Mouse (Mus musculus) mesoderm, embryonic 11.5 days (tissue): Measurements from ENCODE around the gene Adap2.
"Not testable (repeated sequence)": the region's sequence is repeated elsewhere in the genome, so short reads cannot be mapped to it uniquely, and the experiment has no call there.

Source experiments
- DNase-seq: peaks from one replicate; pipeline ENCODE4 v3.0.0-alpha.2; 2012; ENCODE audit warnings: low read depth, low spot score

Gene Adap2

DNA sequence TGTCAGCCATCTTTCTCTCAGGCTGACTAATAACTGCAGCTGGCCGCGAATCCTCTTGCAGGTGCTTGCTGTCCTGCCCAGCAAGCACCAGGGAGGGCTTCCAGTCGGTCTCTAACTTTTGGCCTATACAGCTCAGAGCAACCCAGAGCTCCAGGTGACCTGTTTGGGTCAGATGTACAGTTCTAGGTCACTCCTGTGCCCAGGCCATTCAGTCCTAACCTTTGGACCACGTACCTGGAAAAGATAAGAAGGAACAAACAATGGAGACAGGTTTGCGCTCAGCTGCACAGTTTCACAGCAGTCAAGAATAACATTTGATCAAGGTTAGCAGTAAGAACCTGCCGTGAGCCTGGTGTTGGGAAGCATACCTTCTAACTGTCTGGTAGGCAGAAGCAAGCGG, 5.1 kb downstream of the Adap2 start:
- no peak for DNase-seq

DNA sequence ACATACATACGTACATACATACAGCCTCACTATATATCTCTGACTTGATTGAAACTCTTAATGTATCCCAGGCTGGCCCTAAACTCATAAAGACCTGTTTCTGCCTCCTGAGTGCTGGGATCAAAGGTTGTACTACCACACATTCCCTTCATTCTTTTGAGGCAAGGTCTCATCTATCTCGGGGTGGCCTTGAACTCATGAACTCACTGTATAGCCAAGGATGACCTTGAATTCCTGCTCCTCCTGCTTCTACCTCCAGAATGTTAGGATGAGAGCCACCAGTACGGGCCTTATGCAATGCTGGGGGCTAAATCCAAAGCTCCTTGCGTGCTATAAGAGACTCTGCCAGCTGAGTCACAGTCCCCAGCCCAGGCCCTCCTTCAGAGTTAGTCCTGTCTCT, 7.1 kb downstream of the Adap2 start:
- no peak for DNase-seq

DNA sequence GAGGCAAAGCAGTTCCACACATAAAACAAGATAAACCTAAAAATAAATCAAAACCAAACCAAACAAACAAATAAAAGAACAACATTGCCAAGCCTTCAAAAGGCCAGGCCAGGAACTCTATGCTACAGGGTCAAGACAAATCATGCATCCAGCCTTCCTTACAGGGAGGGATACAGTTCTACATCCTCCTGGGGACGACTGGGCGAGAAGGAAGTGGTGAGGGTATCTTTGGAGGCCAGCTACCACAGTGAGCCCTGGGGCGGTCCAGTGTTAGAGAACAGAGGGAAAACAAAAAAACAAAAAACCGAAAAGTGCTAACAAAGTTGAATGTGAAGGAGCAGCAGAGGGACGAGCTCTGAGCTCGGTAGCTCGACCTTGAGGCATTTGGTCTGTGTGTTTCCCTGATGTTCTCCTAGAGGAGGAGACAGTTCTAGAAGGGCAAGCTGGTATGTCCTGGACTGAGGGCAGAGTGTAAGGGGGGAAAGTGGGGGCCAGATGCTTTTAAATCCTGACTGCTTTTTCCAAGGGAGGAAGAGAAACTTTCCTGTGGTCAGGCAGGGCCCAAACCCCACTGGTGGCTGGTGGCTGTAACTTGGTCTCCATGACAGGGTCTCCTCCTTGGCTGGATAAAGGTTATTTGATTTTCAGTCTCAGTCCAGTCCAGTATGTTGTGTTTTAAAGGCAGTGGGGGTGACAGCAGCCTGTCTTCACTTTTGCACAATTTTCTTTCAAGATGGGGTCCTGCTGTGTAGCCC, 9.6 kb downstream of the Adap2 start:
- no peak for DNase-seq

DNA sequence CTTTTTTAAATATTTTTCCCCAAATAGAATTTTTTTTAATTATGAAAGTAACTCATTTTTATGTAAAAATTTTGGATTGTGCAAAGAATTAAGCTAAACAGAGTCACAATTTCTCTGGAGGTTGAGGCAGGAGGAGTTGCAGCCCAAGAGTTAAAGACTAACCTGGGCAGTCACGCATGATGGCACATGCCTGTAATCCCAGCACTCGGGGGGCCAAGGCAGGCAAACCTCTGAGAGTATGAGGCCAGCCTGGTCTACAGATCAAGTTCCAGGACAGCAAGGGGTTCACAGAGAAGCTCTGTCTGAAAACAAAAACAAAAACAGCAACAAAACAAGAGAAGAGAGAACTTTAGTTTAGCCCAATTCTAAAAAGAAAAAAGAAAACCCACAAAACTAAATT, 10.3 kb downstream of the Adap2 start:
- no peak for DNase-seq

DNA sequence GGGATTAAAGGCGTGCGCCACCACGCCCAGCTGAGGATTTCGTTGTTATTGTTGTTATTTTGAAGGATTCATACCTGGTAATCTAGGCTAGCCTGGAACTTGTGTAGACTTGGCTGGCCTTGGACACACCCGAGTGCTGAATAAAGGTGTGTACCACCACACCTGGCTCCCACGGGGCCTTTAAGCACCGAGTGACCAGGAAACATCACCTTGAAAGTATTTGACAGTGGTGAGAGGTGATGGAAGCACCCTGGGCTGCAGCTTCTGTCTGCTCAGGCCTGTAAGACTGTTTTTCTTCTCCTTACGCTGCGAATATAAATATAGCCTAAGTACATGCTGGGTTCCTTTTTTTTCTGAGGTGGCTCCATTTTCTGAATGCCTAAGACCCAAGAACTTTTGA, 14.2 kb downstream of the Adap2 start:
- DNase-seq: no peak

DNA sequence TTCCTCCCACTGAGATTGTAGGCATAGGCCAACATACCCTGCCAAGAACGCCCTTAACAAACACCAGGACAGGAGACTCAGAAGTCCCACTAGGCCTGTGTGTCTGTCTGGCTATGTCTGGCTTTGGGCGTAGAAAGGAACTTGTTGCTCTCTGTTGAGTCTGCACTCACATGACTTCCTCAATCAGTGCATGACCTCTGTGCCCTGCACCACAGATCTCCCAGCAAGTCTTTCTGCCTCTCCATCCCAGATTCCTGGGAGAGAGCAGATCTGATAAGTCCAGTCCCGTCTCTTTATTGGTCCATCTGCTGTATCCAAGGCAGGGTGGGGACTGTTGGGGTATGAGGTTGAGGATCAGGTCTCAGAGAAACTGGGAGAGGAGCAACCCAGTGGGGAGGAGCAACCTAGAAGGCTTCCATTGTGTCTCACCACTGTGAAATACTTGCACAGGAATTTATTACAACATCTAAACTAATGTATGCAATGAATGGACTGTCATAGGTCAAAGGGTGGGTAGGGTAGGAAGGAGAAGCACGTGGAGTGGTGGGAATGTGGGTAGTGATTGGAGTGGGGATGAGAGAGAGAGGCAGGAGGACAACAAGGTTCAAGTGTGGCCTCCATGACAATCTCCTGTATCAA, 14.8 kb downstream of the Adap2 start:
- DNase-seq: no peak

DNA sequence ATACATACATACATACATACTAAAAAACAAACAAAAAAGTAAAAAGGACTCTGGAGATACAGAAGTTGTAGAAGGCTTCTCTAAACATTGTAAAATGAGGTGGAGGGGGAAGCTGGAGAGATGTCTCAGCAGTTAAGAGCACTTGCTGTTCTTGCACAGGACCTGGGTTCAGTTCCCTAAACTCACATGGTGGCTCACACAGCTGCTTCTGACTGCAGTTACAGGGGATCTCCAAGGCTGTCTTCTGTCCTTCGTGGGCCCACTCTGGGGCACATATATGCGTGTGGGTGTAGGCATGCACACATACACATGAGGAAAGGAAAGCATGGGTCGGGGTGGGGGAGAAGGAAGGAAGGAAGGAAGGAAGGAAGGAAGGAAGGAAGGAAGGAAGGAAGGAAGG, 15.7 kb downstream of the Adap2 start:
- DNase-seq: no peak

DNA sequence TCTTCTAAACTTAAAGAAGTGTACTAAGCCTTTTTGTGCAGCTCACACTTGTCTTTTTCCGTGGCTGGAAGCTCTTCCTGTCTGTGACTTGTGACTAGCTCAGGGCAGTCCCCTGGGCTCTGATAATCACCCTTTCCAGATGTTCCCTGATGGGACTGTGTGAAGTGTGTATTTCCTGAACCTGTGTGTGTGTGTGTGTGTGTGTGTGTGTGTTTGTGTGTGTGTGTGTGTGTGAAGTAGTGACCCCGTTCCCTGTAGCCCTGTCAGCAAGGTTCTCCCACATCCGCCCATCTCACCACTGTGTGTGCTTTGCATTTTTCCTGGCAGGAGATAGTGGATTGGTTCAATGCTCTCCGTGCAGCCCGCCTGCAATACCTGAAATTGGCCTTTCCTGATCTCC, 16.4 kb downstream of the Adap2 start:
- DNase-seq: no peak

DNA sequence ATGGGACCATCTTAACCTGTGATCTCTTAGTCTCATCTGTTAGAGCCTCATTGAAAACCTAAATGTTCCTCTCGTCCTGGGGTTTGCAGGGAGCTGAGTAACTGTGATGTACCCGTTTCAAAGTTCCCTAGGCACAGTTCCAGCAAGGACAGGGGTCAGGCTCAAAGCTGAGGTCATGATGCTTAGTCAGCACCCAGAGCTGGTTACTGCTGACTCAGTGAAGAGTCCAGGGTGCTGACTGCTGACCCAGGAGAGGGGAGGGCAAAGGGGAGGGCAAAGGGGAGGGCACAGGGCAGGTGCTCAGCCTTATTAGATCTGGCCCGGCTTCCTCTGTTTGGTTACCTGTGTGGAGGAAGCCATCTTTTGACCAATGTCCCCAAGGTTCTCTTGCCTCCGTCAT, 18.0 kb downstream of the Adap2 start:
- no peak for DNase-seq

DNA sequence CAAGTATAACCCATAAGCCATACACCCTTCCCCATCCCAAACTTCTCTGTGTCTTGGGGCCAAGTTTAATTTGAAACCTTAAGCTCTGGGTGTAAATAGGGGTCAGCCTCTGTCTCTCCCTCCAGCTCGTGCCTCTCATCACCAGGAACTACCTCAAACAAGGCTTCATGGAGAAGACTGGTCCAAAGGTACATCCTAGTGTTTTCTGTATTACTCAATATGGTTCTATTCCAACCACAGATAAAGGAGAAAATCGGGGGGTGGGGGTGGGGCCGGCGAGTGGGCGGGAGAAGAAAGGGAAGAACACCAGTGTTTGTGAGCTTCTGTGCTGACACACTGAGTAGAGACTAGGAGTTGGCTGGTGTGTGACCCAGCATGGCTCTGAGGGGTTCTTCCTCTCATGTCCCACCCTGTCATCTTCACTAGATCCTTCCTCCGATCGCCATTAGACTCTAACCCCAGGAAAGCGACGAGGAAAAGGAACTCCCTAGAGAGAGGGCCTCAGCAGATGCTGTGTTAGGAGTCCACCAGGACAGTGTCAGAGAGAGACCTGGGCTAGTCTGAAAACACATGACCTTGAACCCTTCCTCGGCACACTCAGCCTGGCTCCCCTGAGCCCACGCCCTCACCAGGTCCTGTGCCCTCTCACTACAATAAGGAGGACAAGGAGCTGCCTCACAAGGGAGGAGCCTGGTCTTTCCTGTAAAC, 20.2 kb downstream of the Adap2 start:
- no peak for DNase-seq

DNA sequence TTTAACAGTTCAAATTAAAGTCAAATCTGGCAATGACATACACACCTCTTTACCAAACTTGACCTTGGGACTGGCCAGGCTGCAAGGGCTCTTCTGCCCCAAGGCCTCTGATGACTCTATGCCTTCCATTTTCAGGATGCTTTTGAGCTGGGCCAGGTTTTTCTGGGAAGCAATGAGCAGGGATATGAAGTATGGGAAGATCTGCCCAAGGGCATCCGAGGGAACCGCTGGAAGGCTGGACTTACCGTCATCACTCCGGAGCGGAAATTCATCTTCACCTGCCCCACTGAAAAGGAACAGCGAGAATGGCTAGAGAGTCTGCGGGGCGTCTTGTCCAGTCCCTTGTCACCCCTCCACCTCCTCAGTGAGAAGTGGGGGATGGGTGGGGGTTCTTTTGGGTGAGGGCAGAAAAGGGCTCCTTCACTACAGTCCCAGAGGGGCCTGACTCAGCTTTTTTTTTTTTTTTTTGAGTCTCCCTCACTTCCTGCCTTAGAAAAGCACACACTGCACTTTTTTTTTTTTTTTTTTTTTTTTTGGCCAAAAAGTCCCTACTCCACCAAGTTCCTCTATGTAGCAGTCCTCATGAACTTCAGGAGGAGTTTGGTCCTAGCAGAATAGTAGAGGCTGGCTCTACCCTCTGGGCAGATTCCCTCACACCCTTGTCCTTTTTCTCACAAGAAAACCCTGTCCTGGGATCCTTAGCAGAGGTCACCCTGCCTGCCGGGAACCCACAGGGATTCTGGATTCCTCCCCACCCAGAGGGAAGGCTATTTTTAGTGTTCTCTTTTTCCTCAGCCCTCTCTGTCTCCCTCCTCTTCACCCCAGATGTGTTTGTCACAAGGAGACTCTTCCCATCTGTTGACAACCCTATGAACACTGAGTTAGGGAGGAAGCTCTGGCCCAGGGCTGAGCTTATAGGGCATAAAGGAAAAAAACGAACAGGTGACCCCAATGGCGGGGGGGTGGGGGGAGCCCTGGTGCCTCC, 23.3 kb downstream of the Adap2 start:
- no peak for DNase-seq

DNA sequence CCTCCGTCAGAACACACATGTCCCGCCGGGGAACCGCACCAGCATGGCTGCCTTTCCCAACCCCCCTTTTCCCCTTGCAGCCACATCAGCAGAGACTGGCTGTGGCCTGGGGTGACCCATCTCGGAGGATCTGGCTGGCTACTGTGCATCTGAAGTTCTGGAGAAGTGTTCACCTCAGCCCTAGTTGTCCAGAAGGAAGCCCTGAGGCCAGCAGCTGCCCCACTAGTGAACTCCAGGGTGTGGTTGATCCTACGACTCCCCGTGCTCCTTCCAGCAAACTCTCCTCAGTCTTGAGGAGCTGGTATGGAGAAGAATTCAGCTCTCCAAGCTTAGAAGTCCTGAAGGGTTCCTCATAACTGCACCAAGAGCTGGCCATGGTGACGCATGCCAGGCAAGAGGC, 24.4 kb downstream of the Adap2 start:
- no peak for DNase-seq

DNA sequence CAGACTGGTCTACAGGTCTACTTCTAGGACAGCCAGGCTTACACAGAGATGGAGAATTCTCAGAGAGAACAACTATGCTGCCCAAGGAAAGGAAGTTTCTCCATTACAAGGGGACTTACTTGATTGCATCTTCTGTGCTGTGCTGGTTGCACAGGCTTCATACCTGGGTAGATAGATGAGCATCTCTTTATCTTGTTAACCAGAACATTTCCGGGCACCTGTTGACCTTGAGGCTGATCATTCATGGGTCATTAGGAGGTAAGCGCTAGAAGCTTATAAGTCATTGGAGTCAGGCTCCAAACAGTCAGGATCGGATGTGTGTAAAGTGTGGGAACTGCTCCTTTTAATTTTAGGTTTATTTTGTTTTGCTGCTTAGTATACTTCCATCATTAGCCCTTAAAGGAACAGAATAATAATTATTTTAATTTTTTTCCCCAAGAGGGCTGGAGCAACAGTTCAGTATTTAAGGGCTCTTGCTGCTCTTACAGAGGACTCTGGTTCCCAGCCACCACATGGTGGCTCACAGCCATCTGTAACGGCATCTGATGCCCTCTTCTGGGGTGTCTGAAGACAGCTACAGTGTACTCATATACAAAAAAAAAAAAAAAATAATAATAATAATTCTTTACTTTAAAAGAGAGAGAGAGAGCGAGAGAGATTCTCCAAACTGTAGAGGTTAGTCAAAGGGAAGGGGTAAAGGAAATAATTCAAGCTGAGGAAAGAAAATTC, 27.3 kb downstream of the Adap2 start:
- DNase-seq: no peak

DNA sequence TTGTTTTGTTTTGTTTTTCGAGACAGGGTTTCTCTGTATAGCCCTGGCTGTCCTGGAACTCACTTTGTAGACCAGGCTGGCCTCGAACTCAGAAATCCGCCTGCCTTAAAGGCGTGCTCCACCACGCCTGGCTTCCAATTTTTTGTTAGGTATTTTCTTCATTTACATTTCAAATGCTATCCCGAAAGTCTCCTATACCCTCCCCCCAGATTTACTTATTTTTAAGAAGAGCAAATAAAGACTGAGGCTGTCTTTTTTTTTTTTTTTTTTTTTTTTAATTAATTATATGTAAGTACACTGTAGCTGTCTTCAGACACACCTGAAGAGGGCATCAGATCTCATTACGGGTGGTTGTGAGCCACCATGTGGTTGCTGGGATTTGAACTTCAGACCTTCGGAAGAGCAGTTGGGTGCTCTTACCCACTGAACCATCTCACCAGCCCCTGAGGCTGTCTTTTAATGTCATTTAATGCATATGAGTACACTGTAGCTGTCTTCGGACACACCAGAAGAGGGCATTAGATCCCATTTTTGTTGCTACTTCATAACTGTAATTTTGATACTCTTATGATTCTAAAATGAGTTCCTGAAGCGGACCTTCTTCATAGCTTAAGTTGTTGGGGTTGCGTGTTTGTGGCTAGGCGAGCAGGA, 29.3 kb downstream of the Adap2 start:
- DNase-seq: not testable (repeated sequence)

DNA sequence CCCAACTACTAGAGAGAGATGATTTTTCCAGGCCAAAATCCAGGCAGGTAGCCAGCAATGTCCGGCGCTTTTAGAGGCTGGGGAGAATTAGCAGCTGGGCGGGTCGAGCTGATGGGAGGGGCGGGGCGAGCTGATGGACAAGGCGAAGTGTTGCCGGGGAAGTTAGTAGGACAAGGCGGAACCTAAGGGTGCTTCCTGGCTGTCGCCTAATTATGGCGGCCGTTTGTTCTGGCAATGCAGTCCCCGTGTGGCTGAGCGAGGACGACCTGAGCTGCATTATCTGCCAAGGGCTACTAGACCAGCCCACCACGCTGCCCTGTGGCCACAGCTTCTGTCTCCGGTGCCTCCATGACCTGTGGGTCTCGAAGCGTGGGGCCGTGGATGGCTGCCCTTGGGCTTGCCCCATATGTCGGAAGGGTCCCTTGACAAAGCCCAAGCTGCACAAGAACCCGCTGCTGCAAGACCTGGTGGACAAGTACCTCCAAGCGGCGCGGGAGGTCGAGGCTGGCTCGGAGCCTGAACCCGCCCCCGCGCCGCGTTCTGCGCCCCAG, 29.9 kb downstream of the Adap2 start, which contains the start of gene Rnf135:
Gene Rnf135, plus strand, starts transcription at position 147 of the 551 bp plus-strand sequence.
- DNase-seq: peak; percentile 57

DNA sequence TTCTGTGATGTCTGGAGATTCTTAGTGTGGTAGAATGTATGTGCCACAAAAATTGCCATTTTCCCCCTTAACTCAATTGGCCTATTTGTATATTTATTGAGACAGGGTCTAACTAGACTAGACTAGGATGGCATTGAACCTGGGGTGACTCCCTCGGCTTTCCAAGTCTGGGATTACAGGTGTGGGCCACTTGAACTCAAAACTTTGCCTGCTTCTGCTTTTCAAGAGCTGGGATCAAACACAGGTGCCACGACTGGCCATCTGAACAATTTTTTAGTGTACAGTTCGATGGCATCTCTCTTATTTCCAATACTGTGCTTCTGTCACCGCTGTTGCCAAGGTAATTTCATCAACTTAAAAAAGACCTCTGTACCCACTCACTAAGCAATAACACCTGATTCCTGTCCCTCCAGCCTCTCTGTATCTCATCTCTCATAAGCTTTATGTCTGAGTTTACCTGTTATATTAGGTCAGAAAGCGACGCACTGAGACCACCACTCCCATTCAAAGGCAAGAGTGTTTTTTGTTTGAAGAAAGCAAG, 30.7 kb downstream of the Adap2 start:
- DNase-seq: no peak

DNA sequence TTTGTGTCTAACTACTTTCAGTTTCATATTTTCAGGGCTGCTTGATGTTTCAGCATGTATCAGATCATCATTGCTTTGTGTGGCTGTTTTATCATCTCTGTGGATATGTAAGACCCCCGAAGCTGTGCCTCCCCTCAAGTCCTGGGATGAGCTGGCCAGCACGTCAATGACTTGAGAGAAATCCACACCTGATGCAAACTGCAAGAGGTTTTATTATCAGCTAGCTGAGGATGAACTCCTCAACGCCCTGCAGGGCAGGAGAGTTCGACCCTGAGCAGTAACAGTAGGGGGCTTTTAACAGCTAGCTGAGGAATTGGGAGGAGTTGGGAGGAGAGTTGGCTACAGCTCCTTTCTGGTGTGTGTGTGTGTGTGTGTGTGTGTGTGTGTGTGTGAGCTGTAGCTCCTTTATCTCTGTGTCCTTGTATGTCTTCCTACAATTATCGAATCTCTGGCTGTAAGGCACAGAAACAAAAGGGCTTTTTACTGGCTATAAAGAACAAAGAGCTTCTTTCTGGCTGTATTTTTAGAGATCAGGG, 31.6 kb downstream of the Adap2 start:
- not testable (repeated sequence) for DNase-seq

DNA sequence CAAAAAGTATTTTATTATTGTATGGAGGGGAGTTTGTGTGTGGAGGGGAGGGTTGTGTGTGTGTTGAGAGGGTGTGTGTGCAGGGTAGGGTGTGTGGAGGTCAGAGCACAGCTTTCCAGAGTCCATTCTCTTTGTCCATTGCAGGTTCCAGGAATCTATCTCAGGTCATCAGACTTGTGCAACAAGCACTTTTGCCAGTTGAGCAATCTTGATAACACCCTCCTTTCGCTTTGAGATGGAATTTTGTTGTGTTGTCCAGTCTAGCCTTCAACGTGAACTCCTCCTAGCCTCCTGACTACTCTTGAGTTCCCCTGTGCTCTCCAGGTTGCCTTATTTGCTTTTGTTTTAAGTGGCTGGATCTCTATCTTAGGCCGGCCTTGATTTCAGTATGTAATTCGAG, 36.4 kb downstream of the Adap2 start:
- DNase-seq: no peak

DNA sequence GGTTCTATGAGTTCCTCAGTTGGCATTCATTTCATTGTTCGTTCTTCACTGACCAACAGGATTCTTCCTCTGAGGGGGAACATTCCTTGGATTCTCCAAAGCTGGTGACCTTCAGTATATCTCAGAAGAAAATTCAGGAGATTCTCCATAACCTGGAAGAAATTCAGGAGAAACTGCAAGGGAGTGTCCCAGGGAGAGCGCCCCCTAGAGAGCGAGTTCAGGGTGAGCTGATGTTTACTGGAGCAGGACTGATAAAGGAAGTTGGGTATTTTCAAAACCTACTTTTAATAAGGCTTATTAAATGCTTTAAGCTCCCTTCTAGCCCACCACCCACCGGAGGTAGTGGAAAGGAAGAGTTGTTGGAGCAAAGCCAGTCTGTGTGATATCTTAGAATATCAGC, 39.9 kb downstream of the Adap2 start:
- no peak for DNase-seq

DNA sequence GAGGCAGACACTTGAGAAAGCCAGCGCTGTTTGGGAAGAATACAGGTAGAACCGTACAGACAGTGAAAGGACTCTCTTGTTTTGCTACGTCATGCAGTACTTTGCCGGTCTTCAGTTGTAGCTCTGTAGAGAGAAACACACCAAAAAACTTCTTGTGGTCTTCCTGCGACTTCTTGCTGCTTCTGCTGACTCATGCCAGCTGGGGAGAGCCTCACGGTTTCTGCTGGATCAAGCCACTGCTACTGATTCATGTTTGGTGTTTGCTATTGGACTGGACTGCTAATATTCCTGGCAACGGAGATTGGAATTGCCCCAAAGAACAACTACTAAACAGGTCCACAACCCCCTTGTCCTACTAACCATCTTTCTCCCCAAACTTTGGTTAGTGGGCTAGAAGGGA, 42.4 kb downstream of the Adap2 start:
- no peak for DNase-seq
